Mouse (Mus musculus) right cerebral cortex, postnatal 4 days (tissue): ENCODE measurements at regions not wholly inside any gene's neighbourhood (a gene's known extent, or its start where the extent isn't known, plus 50 kb on each side); places are given as distances from the start of the nearest gene placed in this dataset.

Experiments
- DNase-seq: peaks from one replicate; pipeline ENCODE4 v3.0.0-alpha.2; 2022

- no peak for DNase-seq
These were observed 175.7 kb downstream of the Fat4 start for GRCm38 (mm10) chr3:39062415-39062814.

GRCm38 (mm10) chr3:39065457-39065856 lies 178.7 kb downstream of the Fat4 start:
- DNase-seq, result no peak

GRCm38 (mm10) chr3:39069011-39069410 lies 182.3 kb downstream of the Fat4 start:
- no peak for DNase-seq

GRCm38 (mm10) chr3:39082678-39083270 lies 196.0 kb downstream of the Fat4 start:
- DNase-seq, result no peak

GRCm38 (mm10) chr3:39088948-39089347 lies 202.2 kb downstream of the Fat4 start:
- no peak for DNase-seq

- no peak for DNase-seq
These were observed 215.6 kb downstream of the Fat4 start for GRCm38 (mm10) chr3:39102324-39102723.

- no peak for DNase-seq
These were observed 223.1 kb downstream of the Fat4 start for GRCm38 (mm10) chr3:39109756-39110392.

GRCm38 (mm10) chr3:39114056-39114455 lies 227.3 kb downstream of the Fat4 start:
- no peak for DNase-seq

- DNase-seq, result no peak
These were observed 228.1 kb downstream of the Fat4 start for GRCm38 (mm10) chr3:39114826-39115225.

- DNase-seq, result no peak
These were observed 228.7 kb downstream of the Fat4 start for GRCm38 (mm10) chr3:39115441-39115840.

GRCm38 (mm10) chr3:39122250-39122649 lies 235.5 kb downstream of the Fat4 start:
- DNase-seq, result no peak

- no peak for DNase-seq
These were observed 243.8 kb downstream of the Fat4 start for GRCm38 (mm10) chr3:39130532-39130931.

- DNase-seq, result no peak
These were observed 278.4 kb downstream of the Fat4 start for GRCm38 (mm10) chr3:39165006-39165667.

GRCm38 (mm10) chr3:39182646-39183045 lies 295.9 kb downstream of the Fat4 start:
- no peak for DNase-seq

GRCm38 (mm10) chr3:39195102-39195501 lies 308.4 kb downstream of the Fat4 start:
- DNase-seq, result no peak

- DNase-seq, result no peak
These were observed 315.9 kb downstream of the Fat4 start for GRCm38 (mm10) chr3:39202662-39203061.

GRCm38 (mm10) chr3:39208651-39209050 lies 321.9 kb downstream of the Fat4 start:
- no peak for DNase-seq

- peak; percentile 10 for DNase-seq
These were observed 322.8 kb downstream of the Fat4 start for GRCm38 (mm10) chr3:39209382-39210165.

GRCm38 (mm10) chr3:39211670-39212069 lies 324.9 kb downstream of the Fat4 start:
- no peak for DNase-seq

GRCm38 (mm10) chr3:39220011-39220706 lies 333.4 kb downstream of the Fat4 start:
- no peak for DNase-seq

GRCm38 (mm10) chr3:39220707-39221034 lies 333.9 kb downstream of the Fat4 start:
- no peak for DNase-seq

- no peak for DNase-seq
These were observed 335.3 kb downstream of the Fat4 start for GRCm38 (mm10) chr3:39222059-39222458.

GRCm38 (mm10) chr3:39234921-39235320 lies 348.2 kb downstream of the Fat4 start:
- no peak for DNase-seq
